Mouse (Mus musculus) mouse trophoblast stem cell (cell line): Measurements from ENCODE around the gene Pask.
"Not testable (repeated sequence)": the region's sequence is repeated elsewhere in the genome, so short reads cannot be mapped to it uniquely, and the experiment has no call there.

ENCODE experiments used
- in situ Hi-C, 2 experiments: fragments of 300-500 bp; cut with MseI, MboI; formaldehyde crosslinking; loops; 2 replicates in 1 of 2; 3 replicates in 1 of 2; pipeline ENCODE4 v1.15.1; 2025

Gene Pask

GRCm38 (mm10) chr1:93342648-93343503 is at the start of gene Pask, which contains the start of gene Ppp1r7:
Gene Pask (minus strand): TSS chr1:93343482.
Gene Ppp1r7 (plus strand): TSS chr1:93342854.
- in situ Hi-C loops: no loop called here

GRCm38 (mm10) chr1:93388906-93389305 is 45.6 kb upstream of the Pask start:
- in situ Hi-C loops: no loop called here

- in situ Hi-C loops: no loop called here
Measured at GRCm38 (mm10) chr1:93387198-93387597, 43.9 kb upstream of the Pask start.

- in situ Hi-C loops: no loop called here
Measured at GRCm38 (mm10) chr1:93379117-93379516, 35.8 kb upstream of the Pask start.

- in situ Hi-C loops: no loop called here
Measured at GRCm38 (mm10) chr1:93377307-93377706, 34.0 kb upstream of the Pask start.

GRCm38 (mm10) chr1:93373665-93374064 is 30.4 kb upstream of the Pask start, which contains the start of gene Ano7:
Gene Ano7 (plus strand): TSS chr1:93373930.
- in situ Hi-C loops: no loop called here

GRCm38 (mm10) chr1:93365641-93366040 is 22.4 kb upstream of the Pask start:
- in situ Hi-C loops: no loop called here

GRCm38 (mm10) chr1:93362661-93363060 is 19.4 kb upstream of the Pask start:
- in situ Hi-C loops: no loop called here

GRCm38 (mm10) chr1:93352724-93353123 is 9.4 kb upstream of the Pask start:
- in situ Hi-C loops: no loop called here

- in situ Hi-C loops: no loop called here
Measured at GRCm38 (mm10) chr1:93349701-93350100, 6.4 kb upstream of the Pask start.

GRCm38 (mm10) chr1:93347176-93347575 is 3.9 kb upstream of the Pask start:
- in situ Hi-C loops: no loop called here

GRCm38 (mm10) chr1:93343504-93344047 is 294 bp upstream of the Pask start:
- in situ Hi-C loops: no loop called here

- in situ Hi-C loops: no loop called here
Measured at GRCm38 (mm10) chr1:93334621-93335020, 8.7 kb downstream of the Pask start.

- in situ Hi-C loops: no loop called here
Measured at GRCm38 (mm10) chr1:93326446-93326845, 16.8 kb downstream of the Pask start.

GRCm38 (mm10) chr1:93323973-93324372 is 19.3 kb downstream of the Pask start:
- in situ Hi-C loops: no loop called here

GRCm38 (mm10) chr1:93305581-93306337 is 37.5 kb downstream of the Pask start, which contains the start of gene Mterf4:
Gene Mterf4 (minus strand): TSS chr1:93305915.
- in situ Hi-C loops: no loop called here

- in situ Hi-C loops: no loop called here
Measured at GRCm38 (mm10) chr1:93300578-93300977, 42.7 kb downstream of the Pask start.

GRCm38 (mm10) chr1:93299791-93300190 is 43.5 kb downstream of the Pask start:
- in situ Hi-C loops: no loop called here

- in situ Hi-C loops: not testable (repeated sequence)
Measured at GRCm38 (mm10) chr1:93294491-93294890, 48.8 kb downstream of the Pask start.

- in situ Hi-C loops: no loop called here
Measured at GRCm38 (mm10) chr1:93292006-93292405, 51.3 kb downstream of the Pask start.

- in situ Hi-C loops: no loop called here
Measured at GRCm38 (mm10) chr1:93291591-93291990, 51.7 kb downstream of the Pask start.

- in situ Hi-C loops: no loop called here
Measured at GRCm38 (mm10) chr1:93290956-93291355, 52.3 kb downstream of the Pask start.
